Mouse (Mus musculus): ENCODE measurements around the gene Ntf5. TPM values are rescaled to one million over a fixed set of nuclear protein-coding genes. Genes with fewer than 3 reads are reported as not detected.
"Not testable (repeated sequence)": the region's sequence is repeated elsewhere in the genome, so short reads cannot be mapped to it uniquely, and the experiment has no call there.

The Ntf5 gene
- polyA plus RNA-seq, 1 experiment from 2014 or later = not detected

- ATAC-seq (ENCODE audit: low FRiP score) = no peak
- Histone ChIP-seq H3K4me3 (replicated peaks) (no peak overlapping the region), H3K9ac (replicated peaks) (no peak overlapping the region), H3K4me1 (peaks cover 39% of the 10 kb centered on the region), H3K27ac (replicated peaks) (no peak overlapping the region), H3K36me3 (peaks cover 46% of the 10 kb centered on the region), H3K9me3 (replicated peaks) (no peaks in the 10 kb centered on the region), H3K27me3 (replicated peaks) (peaks cover 7% of the 10 kb centered on the region; the same call in 1 of the 2 replicates), H3K4me2 (no peak overlapping the region)
- 85% methylated on average over 5 of the region's 5 CpGs for WGBS
Measured at GRCm38 (mm10) chr7:45372371-45372770, 41.1 kb upstream of the Ntf5 start.

GRCm38 (mm10) chr7:45374620-45375019, 38.9 kb upstream of the Ntf5 start:
- no peak for ATAC-seq (ENCODE audit: low FRiP score)
- H3K4me1 ChIP-seq = peaks cover 16% of the 10 kb centered on the region
- H3K27me3 ChIP-seq (replicated peaks) = no peaks in the 10 kb centered on the region
- no peaks in the 10 kb centered on the region for H3K9me3 ChIP-seq (replicated peaks)
- peaks cover 68% of the 10 kb centered on the region for H3K36me3 ChIP-seq
- 91% methylated on average over 8 of the region's 8 CpGs for WGBS
- no peak overlapping the region for H3K4me2 ChIP-seq
- no peak overlapping the region for H3K9ac ChIP-seq (replicated peaks)
- H3K4me3 ChIP-seq (replicated peaks) = no peak overlapping the region
- no peak overlapping the region for H3K27ac ChIP-seq (replicated peaks)

GRCm38 (mm10) chr7:45376057-45376456, 37.4 kb upstream of the Ntf5 start:
- WGBS = 88% methylated on average over 1 of the region's 1 CpGs

GRCm38 (mm10) chr7:45386077-45386476, 27.4 kb upstream of the Ntf5 start:
- Histone ChIP-seq H3K36me3 (peaks cover 97% of the 10 kb centered on the region), H3K4me2 (no peak overlapping the region), H3K4me3 (replicated peaks) (no peak overlapping the region), H3K27ac (replicated peaks) (no peak overlapping the region), H3K27me3 (replicated peaks) (no peaks in the 10 kb centered on the region), H3K9me3 (replicated peaks) (no peaks in the 10 kb centered on the region), H3K4me1 (0 out of 2 replicates have a peak, but pooled peaks cover 3% of the 10 kb centered on the region), H3K9ac (replicated peaks) (no peak overlapping the region)
- ATAC-seq (ENCODE audit: low FRiP score) = no peak
- WGBS = 93% methylated on average over 3 of the region's 3 CpGs

More at GRCm38 (mm10) chr7:45376057-45376456, 37.4 kb upstream of the Ntf5 start:
- no peaks in the 10 kb centered on the region for H3K9me3 ChIP-seq (replicated peaks)
- peaks cover 3% of the 10 kb centered on the region; the same call in 1 of the 2 replicates for H3K4me1 ChIP-seq
- no peak overlapping the region for H3K4me3 ChIP-seq (replicated peaks)
- H3K4me2 ChIP-seq = no peak overlapping the region
- no peak for ATAC-seq (ENCODE audit: low FRiP score)
- no peak overlapping the region for H3K27ac ChIP-seq (replicated peaks)
- peaks cover 82% of the 10 kb centered on the region for H3K36me3 ChIP-seq
- no peak overlapping the region for H3K9ac ChIP-seq (replicated peaks)
- H3K27me3 ChIP-seq (replicated peaks) = no peaks in the 10 kb centered on the region

GRCm38 (mm10) chr7:45395129-45395541, 18.4 kb upstream of the Ntf5 start:
- H3K9me3 ChIP-seq (replicated peaks) = no peaks in the 10 kb centered on the region
- H3K36me3 ChIP-seq = peaks cover 20% of the 10 kb centered on the region
- WGBS = under 1% methylated on average over 15 of the region's 20 CpGs
- H3K9ac ChIP-seq (replicated peaks) = peak overlapping the region; percentile 78
- ATAC-seq (ENCODE audit: low FRiP score) = peak; percentile 80
- peak overlapping the region; percentile 70 for H3K4me2 ChIP-seq
- H3K27ac ChIP-seq (replicated peaks) = peak overlapping the region; percentile 95
- no peaks in the 10 kb centered on the region for H3K27me3 ChIP-seq (replicated peaks)
- H3K4me1 ChIP-seq = peaks cover 28% of the 10 kb centered on the region
- peak overlapping the region; percentile 63 for H3K4me3 ChIP-seq (replicated peaks)

GRCm38 (mm10) chr7:45395578-45396336, 17.7 kb upstream of the Ntf5 start, which contains the start of gene Snrnp70:
Snrnp70 (minus strand) TSS chr7:45395742.
- Histone ChIP-seq H3K27ac (replicated peaks) (peak within 1 kb of the TSS; percentile 95), H3K4me2 (peak within 1 kb of the TSS; percentile 70), H3K36me3 (peaks cover 13% of the 10 kb centered on the region), H3K4me1 (peaks cover 28% of the 10 kb centered on the region), H3K27me3 (replicated peaks) (no peaks in the 10 kb centered on the region), H3K9me3 (replicated peaks) (no peaks in the 10 kb centered on the region), H3K9ac (replicated peaks) (peak within 1 kb of the TSS; percentile 78), H3K4me3 (replicated peaks) (peak within 1 kb of the TSS; percentile 63)
- under 1% methylated on average over 60 of the region's 60 CpGs for WGBS
- peak; percentile 97 for ATAC-seq (ENCODE audit: low FRiP score)

- Histone ChIP-seq H3K4me3 (replicated peaks) (peak overlapping the region; percentile 63), H3K4me2 (peak overlapping the region; percentile 68), H3K4me1 (peaks cover 28% of the 10 kb centered on the region), H3K9ac (replicated peaks) (peak overlapping the region; percentile 49), H3K27ac (replicated peaks) (peak overlapping the region; percentile 95)
- H3K27me3 ChIP-seq (replicated peaks); H3K9me3 ChIP-seq (replicated peaks); H3K36me3 ChIP-seq: not testable (repeated sequence)
- ATAC-seq (ENCODE audit: low FRiP score) = peak; percentile 46
- 3% methylated on average over 3 of the region's 3 CpGs for WGBS
Measured at GRCm38 (mm10) chr7:45396337-45396775, 17.1 kb upstream of the Ntf5 start.

GRCm38 (mm10) chr7:45396787-45397186, 16.7 kb upstream of the Ntf5 start:
- H3K4me1 ChIP-seq = peaks cover 28% of the 10 kb centered on the region
- H3K27ac ChIP-seq (replicated peaks) = no peak overlapping the region
- WGBS = 73% methylated on average over 2 of the region's 2 CpGs
- H3K9me3 ChIP-seq (replicated peaks) = no peaks in the 10 kb centered on the region
- H3K4me2 ChIP-seq = no peak overlapping the region
- no peak overlapping the region for H3K9ac ChIP-seq (replicated peaks)
- ATAC-seq (ENCODE audit: low FRiP score) = no peak
- H3K36me3 ChIP-seq = peaks cover 5% of the 10 kb centered on the region
- H3K4me3 ChIP-seq (replicated peaks) = no peak overlapping the region
- H3K27me3 ChIP-seq (replicated peaks) = no peaks in the 10 kb centered on the region

GRCm38 (mm10) chr7:45401521-45402085, 11.9 kb upstream of the Ntf5 start:
- 76% methylated on average over 10 of the region's 10 CpGs for WGBS
- ATAC-seq (ENCODE audit: low FRiP score) = no peak
- Histone ChIP-seq H3K27ac (replicated peaks) (no peak overlapping the region), H3K9me3 (replicated peaks) (no peaks in the 10 kb centered on the region), H3K4me3 (replicated peaks) (no peak overlapping the region), H3K9ac (replicated peaks) (no peak overlapping the region), H3K27me3 (replicated peaks) (peaks cover 19% of the 10 kb centered on the region), H3K4me1 (peaks cover 15% of the 10 kb centered on the region), H3K36me3 (no peaks in the 10 kb centered on the region), H3K4me2 (no peak overlapping the region)

GRCm38 (mm10) chr7:45403532-45404261, 9.8 kb upstream of the Ntf5 start:
- ATAC-seq (ENCODE audit: low FRiP score) = no peak
- Histone ChIP-seq H3K27me3 (replicated peaks) (peaks cover 39% of the 10 kb centered on the region), H3K27ac (replicated peaks) (no peak overlapping the region), H3K9ac (replicated peaks) (no peak overlapping the region), H3K36me3 (no peaks in the 10 kb centered on the region), H3K4me1 (peaks cover 18% of the 10 kb centered on the region), H3K4me3 (replicated peaks) (no peak overlapping the region), H3K4me2 (no peak overlapping the region), H3K9me3 (replicated peaks) (no peaks in the 10 kb centered on the region)
- 50% methylated on average over 6 of the region's 6 CpGs for WGBS
